Mouse (Mus musculus): ENCODE measurements around the gene Usmg5. TPM values are rescaled to one million over a fixed set of nuclear protein-coding genes. Genes with fewer than 3 reads are reported as not detected.

The Usmg5 gene
- total RNA-seq, 4 experiments from 2014 or later, result 2,439 to 2,796 (median 2,686) TPM

DNA sequence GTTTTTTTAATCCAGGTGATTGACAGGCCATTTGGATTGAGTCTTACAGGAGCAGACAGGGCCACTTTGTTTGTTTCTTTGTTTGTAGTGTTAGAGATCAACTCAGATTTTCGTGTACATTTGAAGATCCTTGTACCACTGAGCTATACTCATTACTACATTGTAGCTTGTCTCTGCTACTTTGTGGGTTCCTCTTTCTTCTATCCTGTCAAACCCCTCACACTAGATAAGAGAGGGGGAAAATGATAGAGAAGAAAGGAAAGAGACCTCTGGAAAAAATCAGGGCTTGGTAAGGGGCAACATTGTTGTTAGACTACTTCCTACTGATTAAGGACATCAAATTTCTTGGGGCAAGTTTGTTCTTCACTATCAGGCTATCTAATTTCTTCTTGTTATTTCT, 32.8 kb downstream of the Usmg5 start:
- DNase-seq (ENCODE audit: low spot score), result no peak

- DNase-seq (ENCODE audit: low spot score), result no peak
These were observed 37.0 kb downstream of the Usmg5 start for GRCm38 (mm10) chr19:47053471-47053870.

DNA sequence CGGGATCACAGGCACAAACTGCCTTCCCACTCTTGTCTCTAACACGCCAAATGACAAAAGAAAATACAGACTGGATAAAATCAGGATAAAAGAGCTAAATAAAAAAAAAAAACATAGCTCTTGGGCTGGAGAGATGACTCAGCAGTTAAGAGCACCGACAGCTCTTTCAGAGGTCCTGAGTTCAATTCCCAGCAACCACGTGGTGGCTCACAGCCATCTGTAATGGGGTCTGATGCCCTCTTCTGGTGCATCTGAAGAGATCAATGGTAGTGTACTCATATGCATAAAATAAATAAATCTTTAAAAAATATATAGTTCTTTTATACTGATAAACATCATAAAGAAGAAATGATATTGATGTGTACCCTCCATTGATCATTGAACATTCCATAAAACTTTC, 37.5 kb downstream of the Usmg5 start:
- no peak for DNase-seq (ENCODE audit: low spot score)

DNA sequence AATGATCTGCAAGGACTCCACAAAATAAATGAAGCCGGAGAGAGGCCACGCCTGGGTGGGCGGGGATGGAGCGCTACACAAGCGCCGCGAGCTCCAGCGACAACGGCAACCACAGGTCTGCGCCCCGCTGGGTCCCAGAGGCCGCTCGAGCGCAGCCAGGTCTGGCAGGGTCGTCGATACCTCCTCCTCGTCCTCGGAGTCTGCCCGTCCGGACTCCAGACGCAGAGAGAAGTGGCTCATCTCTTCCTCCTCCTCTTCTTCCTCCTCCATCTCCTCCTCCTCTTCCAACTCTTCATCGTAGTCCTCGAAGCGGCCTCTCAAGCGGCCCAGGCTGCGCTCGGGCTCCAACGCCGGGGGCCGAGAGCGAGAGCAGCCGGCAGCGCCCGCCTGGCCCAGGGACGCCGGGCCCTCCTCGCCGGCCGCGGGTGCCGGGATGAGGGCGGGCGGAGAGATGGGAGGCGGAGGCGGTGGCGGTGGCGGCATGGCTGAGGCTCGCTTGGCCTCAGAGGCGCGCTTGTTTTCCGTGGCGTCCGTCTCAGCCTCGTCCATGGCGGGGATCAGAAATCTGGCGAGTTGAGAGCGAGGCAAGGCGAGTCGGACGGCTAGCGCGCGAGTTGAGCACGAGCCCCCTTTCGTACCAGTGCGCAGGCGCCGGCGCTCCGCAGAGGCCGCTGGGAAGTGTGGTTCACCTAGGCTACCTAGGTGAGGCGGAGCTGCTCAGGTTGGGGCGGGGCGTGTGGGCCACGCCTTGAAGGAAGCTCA, 40.0 kb downstream of the Usmg5 start, which contains the start of gene Pcgf6:
Gene Pcgf6 (minus strand): TSS at position 636 of the 762 bp plus-strand sequence.
- peak; percentile 60 for DNase-seq (ENCODE audit: low spot score)

DNA sequence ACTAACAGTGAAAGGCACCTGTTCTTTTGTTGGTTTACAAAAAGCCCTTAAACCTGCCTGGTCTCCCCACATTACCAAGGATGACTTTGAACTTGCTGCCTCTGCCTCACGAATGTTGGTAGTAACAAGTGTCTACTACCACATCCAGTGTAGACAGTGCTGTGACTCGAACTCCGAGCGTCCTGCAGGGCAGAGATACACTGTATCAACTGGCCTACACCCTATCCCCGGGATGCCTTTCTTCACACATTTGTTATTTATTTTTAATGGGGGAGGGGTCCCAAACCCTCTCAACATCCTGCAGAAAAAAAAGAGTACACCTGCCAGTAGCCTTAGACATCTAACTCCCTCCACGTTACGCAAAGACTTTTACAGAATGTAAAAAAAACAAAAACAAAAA, 40.6 kb downstream of the Usmg5 start:
- no peak for DNase-seq (ENCODE audit: low spot score)

DNA sequence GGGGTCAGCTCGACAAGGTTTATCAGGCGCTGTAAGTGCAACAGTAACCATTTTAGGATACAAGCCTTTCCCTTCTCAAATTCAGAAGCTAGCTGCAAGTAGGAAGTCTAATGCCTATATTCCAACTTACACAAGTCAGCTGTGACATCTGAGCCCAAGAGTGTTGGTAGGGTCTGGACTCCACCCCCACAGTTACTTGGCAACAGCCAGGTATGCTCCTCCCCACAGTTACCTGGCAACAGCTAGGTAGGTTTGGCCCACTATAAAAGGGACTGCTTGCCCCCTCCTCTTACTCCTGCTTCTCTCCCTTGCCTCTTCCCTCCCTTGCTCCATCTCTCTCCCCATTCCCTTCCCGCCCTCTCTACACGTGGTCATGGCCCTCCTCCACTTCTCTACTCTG, 41.4 kb downstream of the Usmg5 start:
- no peak for DNase-seq (ENCODE audit: low spot score)

DNA sequence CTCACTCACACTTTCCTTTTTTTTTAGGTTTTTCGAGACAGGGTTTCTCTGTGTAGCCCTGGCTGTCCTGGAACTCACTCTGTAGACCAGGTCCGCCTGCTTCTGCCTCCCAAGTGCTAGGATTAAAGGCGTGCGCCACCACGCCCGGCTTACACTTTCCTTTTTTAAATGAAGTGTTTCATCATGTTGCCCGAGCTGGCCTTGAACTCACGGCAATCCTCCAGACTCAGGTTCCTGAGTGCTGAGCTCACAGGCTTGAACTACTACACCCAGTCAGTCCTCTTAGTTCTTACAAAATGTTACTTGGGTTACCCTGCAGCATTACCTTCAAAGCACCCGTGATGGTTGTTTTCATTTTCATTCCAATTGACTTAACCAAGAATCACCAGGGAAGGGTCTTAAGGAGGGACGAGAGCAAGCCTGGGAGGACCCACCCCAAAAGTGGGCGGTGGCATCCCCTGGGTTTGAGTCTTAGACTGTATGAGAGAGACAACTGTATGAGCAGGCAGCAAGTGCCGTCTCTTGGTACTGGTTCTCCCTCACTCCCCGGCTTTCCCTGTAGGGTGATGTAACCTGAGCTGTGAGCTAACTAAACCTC, 43.1 kb downstream of the Usmg5 start:
- DNase-seq (ENCODE audit: low spot score), result no peak

DNA sequence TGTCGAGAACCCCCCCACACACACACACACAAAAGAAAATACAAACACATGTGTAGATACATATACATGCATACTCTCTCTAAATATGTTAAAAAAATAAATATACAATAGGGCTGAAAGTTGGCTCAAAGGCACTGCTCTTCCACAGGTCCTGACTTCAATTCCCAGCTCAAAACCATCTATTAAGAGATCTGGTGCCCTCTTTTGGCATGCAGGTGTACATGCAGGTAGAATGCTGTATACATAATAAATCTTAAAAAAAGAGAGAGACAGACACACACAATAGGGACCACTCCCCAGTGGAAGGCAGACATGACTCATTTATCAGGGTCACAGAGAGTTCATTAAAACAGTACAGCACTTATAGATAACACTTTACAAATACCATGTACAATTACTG, 44.1 kb downstream of the Usmg5 start:
- no peak for DNase-seq (ENCODE audit: low spot score)

GRCm38 (mm10) chr19:47043608-47044007, 46.8 kb downstream of the Usmg5 start:
- no peak for DNase-seq (ENCODE audit: low spot score)

GRCm38 (mm10) chr19:47040720-47041473, 49.5 kb downstream of the Usmg5 start:
- DNase-seq (ENCODE audit: low spot score), result no peak

DNA sequence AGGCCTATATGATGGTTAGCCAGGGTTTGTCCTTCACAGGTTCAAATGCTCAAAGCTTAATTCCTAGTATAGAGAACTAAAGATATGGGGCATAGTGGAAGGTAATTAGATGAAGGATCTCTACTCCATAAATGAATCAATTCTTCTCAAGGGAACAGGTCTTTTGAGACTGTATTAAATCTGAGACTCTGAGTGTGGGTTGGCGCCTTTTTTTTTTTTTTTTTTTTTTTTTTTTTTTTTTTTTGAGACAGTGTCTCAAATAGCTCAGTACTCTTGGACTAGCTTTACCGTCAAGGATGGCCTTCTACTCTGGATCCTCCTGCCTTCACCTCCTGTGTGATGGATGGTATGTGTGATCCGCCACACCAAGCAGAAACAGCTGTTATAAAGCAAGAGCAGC, 53.9 kb downstream of the Usmg5 start:
- no peak for DNase-seq (ENCODE audit: low spot score)

- no peak for DNase-seq (ENCODE audit: low spot score)
These were observed 55.5 kb downstream of the Usmg5 start for GRCm38 (mm10) chr19:47034916-47035315.

Other genes with a start within 250 kb of the Usmg5 start
- gene Ina, start 75.9 kb downstream of the Usmg5 start, total RNA-seq (2022), result under 1 TPM in 2 of 4 experiments, not detected in 2; 0.06 to 0.19 TPM
- 10 to 100 TPM; 58.1 to 68.9 (median 64.7) TPM for gene Nt5c2, start 75.5 kb downstream of the Usmg5 start, total RNA-seq (2022)
- gene Pcgf6, start 39.7 kb downstream of the Usmg5 start, total RNA-seq (2022), result 1 to 10 TPM; 3.2 to 3.7 (median 3.3) TPM
- gene Taf5, start 22.9 kb downstream of the Usmg5 start, total RNA-seq (2022), result 1 to 10 TPM; 1.9 to 2.9 (median 2.1) TPM
- gene Pdcd11, start 121 bp upstream of the Usmg5 start, total RNA-seq (2022), result 10 to 100 TPM; 11.5 to 12.7 (median 12.0) TPM
- 1 to 10 TPM; 2.4 to 4.5 (median 4.1) TPM for gene Calhm2, start 47.6 kb upstream of the Usmg5 start, total RNA-seq (2022)
- not detected for gene Calhm1, start 53.6 kb upstream of the Usmg5 start, total RNA-seq (2022)
- gene Calhm3, start 67.1 kb upstream of the Usmg5 start, total RNA-seq (2022), result not detected
- gene Neurl1a, start 88.2 kb upstream of the Usmg5 start, total RNA-seq (2022), result 1 to 10 TPM; 1.3 to 3.0 (median 2.0) TPM

Measured in heart, adult 8-10 months (tissue).